ENCODE assay signal across 22 mouse cellular contexts in genomic region chr5:34927648-34928047, GRCm38 (mm10). TPM values are rescaled to one million over a fixed set of nuclear protein-coding genes. Genes with fewer than 3 reads are reported as not detected.
DNase-seq lines count a peak whose midpoint lies in the region; TF ChIP-seq lines count a peak whose summit lies in the region.
"Had no signal": no experiment of that assay in that cellular context is flagged by ENCODE, and none has a peak within 500 bp of the region (broad histone marks: within the 10 kb centered on the region; RNA-seq: fewer than 3 reads in every experiment).

No protein-coding gene starts in this region.

- no peak for TF ChIP-seq CTCF in thymus, adult 2 months (IDR thresholded peaks at IDR 0.05; ENCODE audit: borderline replicate concordance, control insufficient read depth, extremely low read depth, insufficient read depth, low read length, poor library complexity)

- H3K79me2 ChIP-seq in myocyte (ENCODE audit: control insufficient read depth, insufficient read depth), result no peaks in the 10 kb centered on the region

- H3ac ChIP-seq in myocyte (ENCODE audit: control insufficient read depth, insufficient read length), result no peak overlapping the region

- peaks cover 8% of the 10 kb centered on the region for H3K27me3 ChIP-seq in myocyte (ENCODE audit: control insufficient read depth, insufficient read depth, insufficient read length)
- H3K27me3 ChIP-seq in thymus, adult 2 months (ENCODE audit: control insufficient read depth, insufficient read depth, low read length), result no peaks in the 10 kb centered on the region
- H3K27me3 ChIP-seq: CH12.LX; embryonic facial prominence, embryonic 12.5 days; forebrain, embryonic 12.5 days; Patski had no signal

- no peaks in the 10 kb centered on the region for H3K4me1 ChIP-seq in thymus, adult 2 months (replicated peaks; ENCODE audit: control insufficient read depth, insufficient read depth, low read length)

- H3K4me2 ChIP-seq in myocyte (ENCODE audit: low read depth), result no peak overlapping the region
- H3K4me2 ChIP-seq: embryonic facial prominence, embryonic 12.5 days; forebrain, embryonic 12.5 days had no signal

- H3K27ac ChIP-seq in thymus, adult 2 months (ENCODE audit: control insufficient read depth, insufficient read depth, low read length), result no peak overlapping the region
- H3K27ac ChIP-seq: embryonic facial prominence, embryonic 10.5 days; embryonic facial prominence, embryonic 12.5 days; forebrain, embryonic 10.5 days; forebrain, embryonic 12.5 days had no signal

- peak; percentile 41 for DNase-seq in adrenal gland, adult 2 months
- DNase-seq in adrenal gland, adult 8-10 months, result no peak
- DNase-seq in 3T3-L1 (ENCODE audit: low read depth, low spot score) (peak; percentile 61), MN1 (ENCODE audit: low spot score) (peak; percentile 67)
- no peak for DNase-seq in thymus, adult 2 months
- no peak for DNase-seq in gastrocnemius, adult 8-10 months (ENCODE audit: low spot score in 2 of 2)
- DNase-seq: adrenal gland, postnatal 14 days; B cell, adult 2 months; cerebellum, adult 11-12 months; cerebellum, adult 2 months; cerebellum, adult 9-10 months; cerebellum, postnatal 10 days; cerebellum, postnatal 25 days had no signal

- TF ChIP-seq POLR2A in myocyte (IDR thresholded peaks at IDR 0.05; ENCODE audit: insufficient read length, low read depth), result no peak
- TF ChIP-seq POLR2A in thymus, adult 2 months (IDR thresholded peaks at IDR 0.05; ENCODE audit: control insufficient read depth, extremely low read depth, insufficient read depth, low read length, poor library complexity), result no peak

- WGBS in thymus, adult 2 months, result 95% methylated on average over 4 of the region's 4 CpGs

- H3K4me3 ChIP-seq in myocyte, result no peak overlapping the region
- no peak overlapping the region for H3K4me3 ChIP-seq in thymus, adult 2 months (ENCODE audit: control insufficient read depth, insufficient read depth, low read length)
- H3K4me3 ChIP-seq: embryonic facial prominence, embryonic 10.5 days; embryonic facial prominence, embryonic 12.5 days; erythroblast, embryonic 14.5 days; forebrain, embryonic 10.5 days; forebrain, embryonic 12.5 days had no signal

- no peaks in the 10 kb centered on the region for H3K36me3 ChIP-seq in myocyte (ENCODE audit: control insufficient read depth, insufficient read depth)
- H3K36me3 ChIP-seq in thymus, adult 2 months (ENCODE audit: control insufficient read depth, insufficient read depth, low read length), result no peaks in the 10 kb centered on the region
- H3K36me3 ChIP-seq: G1E had no signal

TF ChIP-seq in myocyte, 11 proteins besides CTCF, POLR2A, EP300 and RAD21:
- TF ChIP-seq CEBPB (IDR thresholded peaks at IDR 0.05; ENCODE audit: insufficient read depth, poor library complexity, severe bottlenecking) (peak; percentile 98), TCF12 (IDR thresholded peaks at IDR 0.05; ENCODE audit: insufficient read depth, poor library complexity, severe bottlenecking) (no peak)

RNA-seq across cellular contexts. Expression of gene Msantd1, which starts 19.8 kb away (rescaled TPM):
- 1 to 10 TPM in 1 of 2 experiments, under 1 TPM in 1; 0.45 to 2.6 TPM for total RNA-seq in adrenal gland, adult 2 months (2021)
- 3.6 and 4.0 TPM in 2 replicates for polyA plus RNA-seq in adrenal gland, adult 2 months (2012; rRNA removed)
- total RNA-seq in adrenal gland, adult 8-10 months (2022), result 1 to 10 TPM; 1.1 to 2.8 (median 2.3) TPM
- polyA plus RNA-seq in myocyte (2012; fragmentation: generic; extraction: Trizol), result not detected
- polyA plus RNA-seq in thymus, adult 2 months (2012; rRNA removed), result 3.9 and 6.5 TPM in 2 replicates
- total RNA-seq in gastrocnemius, adult 8-10 months (2022), result under 1 TPM; 0.10 to 0.56 (median 0.20) TPM

RNA-seq across cellular contexts. Expression of gene Rgs12, which starts 21.6 kb away (rescaled TPM):
- total RNA-seq in adrenal gland, adult 2 months (2021), result 10 to 100 TPM; 15.0 to 25.8 TPM
- 34.7 and 39.2 TPM in 2 replicates for polyA plus RNA-seq in adrenal gland, adult 2 months (2012; rRNA removed)
- 10 to 100 TPM; 20.0 to 27.2 (median 23.1) TPM for total RNA-seq in adrenal gland, adult 8-10 months (2022)
- 30.5 TPM for polyA plus RNA-seq in myocyte (2012; fragmentation: generic; extraction: Trizol)
- polyA plus RNA-seq in thymus, adult 2 months (2012; rRNA removed), result 50.7 and 51.7 TPM in 2 replicates
- 1 to 10 TPM; 1.8 to 2.6 (median 2.2) TPM for total RNA-seq in gastrocnemius, adult 8-10 months (2022)

Comparison
In these comparisons a context has a peak if more than half of its experiments do, and no peak if none do; other contexts are left out.
1. DNase-seq: peak in adrenal gland, adult 2 months (single experiment), 3T3-L1 (single experiment) and MN1 (single experiment); none in adrenal gland, adult 8-10 months (single experiment), thymus, adult 2 months (single experiment) and gastrocnemius, adult 8-10 months (0 of 2).
2. RNA of gene Rgs12, which starts 21.6 kb away (total RNA-seq): 15.0 to 25.8 TPM in adrenal gland, adult 2 months and 20.0 to 27.2 TPM in adrenal gland, adult 8-10 months; 1.8 to 2.6 TPM in gastrocnemius, adult 8-10 months; every median in the first group is over 4 times any median in the second.